Mouse (Mus musculus) stomach, postnatal 0 days (tissue): ENCODE data around the gene Kcnma1. TPM values are rescaled to one million over a fixed set of nuclear protein-coding genes. Genes with fewer than 3 reads are reported as not detected.
A peak's percentile ranks its signal among the peaks of the same experiment; 100 is the strongest.

Source experiments
- ATAC-seq: fragments of 200-750 bp; cut with Nextera tagmentation; 2 replicates; pipeline ENCODE4 v1.8.0; 2017; ENCODE audit not compliant: low FRiP score, low TSS enrichment
- DNase-seq: peaks from one replicate; pipeline ENCODE4 v3.0.0-alpha.2; 2016; ENCODE audit warnings: low spot score
- H3K27ac ChIP-seq: fragments of 300-500 bp; sonication (generic); replicated peaks from 2 replicates; pipeline ENCODE4 v1.5.1; 2014; ENCODE audit warnings: mild to moderate bottlenecking, control low read depth
- H3K27me3 ChIP-seq: fragments of 300-500 bp; sonication (generic); 2 replicates; pipeline ENCODE4 v1.6.1; 2014; ENCODE audit warnings: low read length; ENCODE audit not compliant: control insufficient read depth, insufficient read depth
- H3K36me3 ChIP-seq: fragments of 300-500 bp; sonication (generic); 2 replicates; pipeline ENCODE4 v1.6.1; 2014; ENCODE audit warnings: low read length, mixed read lengths; ENCODE audit not compliant: control insufficient read depth, insufficient read depth
- H3K4me1 ChIP-seq: fragments of 300-500 bp; sonication (generic); replicated peaks from 2 replicates; pipeline ENCODE4 v1.6.1; 2014; ENCODE audit warnings: antibody characterized with exemption; ENCODE audit not compliant: control insufficient read depth, insufficient read depth
- H3K4me2 ChIP-seq: fragments of 300-500 bp; sonication (generic); replicated peaks from 2 replicates; pipeline ENCODE4 v1.6.1; 2014; ENCODE audit warnings: low read depth, mild to moderate bottlenecking, control low read depth, moderate library complexity
- H3K4me3 ChIP-seq: fragments of 300-500 bp; sonication (generic); 2 replicates; pipeline ENCODE4 v1.5.1; 2014; ENCODE audit warnings: low read depth, low read length, control low read depth
- H3K9ac ChIP-seq: fragments of 300-500 bp; sonication (generic); 2 replicates; pipeline ENCODE4 v1.6.1; 2014; ENCODE audit warnings: mild to moderate bottlenecking, low read length, control low read depth, mixed read lengths
- H3K9me3 ChIP-seq: fragments of 300-500 bp; sonication (generic); 2 replicates; pipeline ENCODE4 v1.6.1; 2016; ENCODE audit warnings: low read length; ENCODE audit not compliant: control insufficient read depth
- CTCF ChIP-seq: IDR thresholded peaks from 2 replicates; pipeline ENCODE4 v1.5.1; 2016; ENCODE audit warnings: antibody characterized with exemption, low read depth, mild to moderate bottlenecking, moderate library complexity
- EP300 ChIP-seq: optimal IDR thresholded peaks from 2 replicates; pipeline ENCODE3; 2016; ENCODE audit warnings: antibody characterized with exemption
- WGBS: fragments of 180-500 bp; shearing (Covaris S2); extraction: QIAGEN DNeasy Blood & Tissue Kit; methylation state at CpG from one replicate; pipeline ENCODE4 v1.1.7; 2014; 5-methylcytosine and 5-hydroxymethylcytosine counted together
- polyA plus RNA-seq: library from polyadenylated mRNA; unstranded; fragments of >200 nt; fragmentation: Nextera tagmentation; extraction: Ambion mirVana; gene quantifications from 2 replicates; pipeline ENCODE4 v1.2.1, GENCODE M21; 2015

Kcnma1 gene
- polyA plus RNA-seq, 1 experiment from 2014 or later = 13.3 TPM

DNA sequence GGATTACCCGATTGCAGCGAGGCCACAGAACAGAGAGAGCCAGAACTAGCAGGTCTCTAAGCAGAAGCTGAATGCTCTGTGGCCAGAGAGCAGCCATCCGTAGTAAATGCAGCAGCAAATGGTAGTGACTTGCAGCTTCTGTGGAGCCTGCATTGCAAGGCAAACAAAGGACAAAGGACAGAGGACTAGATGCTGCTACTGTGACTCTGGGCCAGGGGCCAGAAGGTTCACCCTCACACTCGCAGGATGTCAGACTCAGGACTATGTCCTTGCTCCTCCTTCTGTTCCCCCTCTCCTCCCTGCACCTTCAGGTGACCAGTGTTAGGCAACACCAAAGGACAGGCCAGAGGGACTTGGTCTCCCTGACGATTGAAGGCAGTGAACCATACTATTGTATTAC lies 183.0 kb downstream of the Kcnma1 start:
- H3K4me1 ChIP-seq = no peaks in the 10 kb centered on the region
- no peak overlapping the region for H3K27ac ChIP-seq
- H3K27me3 ChIP-seq = no peaks in the 10 kb centered on the region
- no peak overlapping the region for H3K4me3 ChIP-seq
- H3K9me3 ChIP-seq = no peaks in the 10 kb centered on the region
- DNase-seq (no peak), ATAC-seq (no peak)
- WGBS = 61% methylated on average over 5 of the region's 5 CpGs
- H3K4me2 ChIP-seq = no peak overlapping the region
- no peak overlapping the region for H3K9ac ChIP-seq
- H3K36me3 ChIP-seq = no peaks in the 10 kb centered on the region
- no peak for TF ChIP-seq EP300
- TF ChIP-seq CTCF = no peak

DNA sequence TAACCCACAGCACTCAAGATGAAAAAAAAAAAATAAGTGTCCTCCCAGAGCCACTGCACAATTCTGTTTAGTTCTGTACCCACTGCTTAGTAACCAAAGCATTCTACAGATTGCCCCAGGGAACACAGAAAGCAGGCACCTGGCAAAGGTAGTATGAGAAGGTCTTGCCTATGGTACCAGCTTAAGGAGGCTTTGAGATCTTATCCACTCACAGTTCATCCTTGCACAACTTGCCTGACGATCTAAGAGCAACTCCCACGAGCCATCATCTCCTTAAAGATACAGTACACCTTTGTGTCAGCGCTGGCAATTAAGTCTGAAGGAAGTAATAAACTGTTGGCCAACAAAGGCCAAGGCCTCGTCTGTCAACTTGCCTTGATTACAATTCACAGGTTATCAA lies 184.0 kb downstream of the Kcnma1 start:
- H3K27ac ChIP-seq = no peak overlapping the region
- no peaks in the 10 kb centered on the region for H3K27me3 ChIP-seq
- TF ChIP-seq EP300 (no peak), CTCF (no peak)
- H3K9me3 ChIP-seq = no peaks in the 10 kb centered on the region
- H3K36me3 ChIP-seq = no peaks in the 10 kb centered on the region
- no peak overlapping the region for H3K4me2 ChIP-seq
- DNase-seq = no peak
- H3K4me1 ChIP-seq = no peaks in the 10 kb centered on the region
- H3K9ac ChIP-seq = no peak overlapping the region
- H3K4me3 ChIP-seq = no peak overlapping the region
- ATAC-seq = no peak
- whole genome bisulfite sequencing = 42% methylated on average over 4 of the region's 4 CpGs

DNA sequence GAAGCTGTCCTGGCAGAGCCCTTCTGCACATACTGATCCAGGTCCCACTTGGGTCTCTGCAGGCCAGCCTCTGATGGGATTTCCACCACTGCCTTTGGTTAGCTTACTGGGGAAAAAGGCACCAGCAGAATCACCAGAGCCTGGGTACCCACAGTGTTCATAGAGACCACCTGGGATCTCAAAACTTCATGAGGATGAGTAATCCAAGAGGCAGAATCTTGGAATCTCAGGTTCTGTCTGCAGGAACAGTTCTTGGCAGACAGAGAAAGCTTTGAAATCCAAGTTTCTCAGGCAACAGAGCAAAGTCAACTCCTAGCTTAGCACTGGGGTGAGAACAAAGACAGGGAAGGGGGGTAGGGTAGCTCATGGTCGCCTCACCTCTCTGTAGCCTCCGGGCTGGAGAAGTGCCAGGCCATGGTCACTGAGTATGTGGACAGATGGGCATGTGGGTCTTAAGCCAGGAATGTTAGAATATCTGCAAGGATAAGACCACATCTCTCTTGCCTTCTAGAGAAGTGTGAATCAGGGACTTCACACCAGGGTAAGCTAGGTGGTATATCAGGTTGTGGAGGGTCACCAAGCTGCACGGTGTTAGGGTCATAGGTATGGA lies 185.5 kb downstream of the Kcnma1 start:
- Histone ChIP-seq H3K4me3 (no peak overlapping the region), H3K4me1 (no peaks in the 10 kb centered on the region), H3K4me2 (no peak overlapping the region), H3K36me3 (no peaks in the 10 kb centered on the region), H3K9me3 (no peaks in the 10 kb centered on the region), H3K9ac (no peak overlapping the region), H3K27ac (no peak overlapping the region), H3K27me3 (no peaks in the 10 kb centered on the region)
- WGBS = 80% methylated on average over 3 of the region's 3 CpGs
- ATAC-seq (no peak), DNase-seq (no peak)
- TF ChIP-seq CTCF = no peak

DNA sequence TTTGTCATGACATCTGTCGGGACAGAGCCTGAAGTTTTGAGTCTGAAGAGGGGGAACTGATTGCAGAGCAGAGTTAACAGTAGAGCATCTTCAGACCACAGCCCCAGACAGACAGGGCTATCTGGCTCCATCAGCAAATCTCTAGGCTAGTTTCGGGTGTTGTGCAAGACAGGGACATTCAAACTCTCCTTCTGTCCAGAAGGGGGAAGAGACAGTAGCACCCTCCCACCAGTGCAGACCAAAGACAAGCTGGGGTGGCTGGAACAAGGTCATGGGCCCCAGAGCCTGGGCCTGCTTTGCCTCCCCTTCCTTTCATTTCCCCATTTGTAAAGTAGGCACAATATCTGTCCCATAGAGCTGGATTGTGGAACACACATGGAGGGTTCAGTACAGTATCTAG lies 189.4 kb downstream of the Kcnma1 start:
- DNase-seq = no peak
- Histone ChIP-seq H3K4me2 (no peak overlapping the region), H3K27me3 (no peaks in the 10 kb centered on the region), H3K4me1 (no peaks in the 10 kb centered on the region), H3K27ac (no peak overlapping the region), H3K9ac (no peak overlapping the region), H3K9me3 (no peaks in the 10 kb centered on the region), H3K4me3 (no peak overlapping the region), H3K36me3 (no peaks in the 10 kb centered on the region)
- TF ChIP-seq EP300 (no peak), CTCF (no peak)
- ATAC-seq = no peak
- 83% methylated on average over 2 of the region's 2 CpGs for WGBS

DNA sequence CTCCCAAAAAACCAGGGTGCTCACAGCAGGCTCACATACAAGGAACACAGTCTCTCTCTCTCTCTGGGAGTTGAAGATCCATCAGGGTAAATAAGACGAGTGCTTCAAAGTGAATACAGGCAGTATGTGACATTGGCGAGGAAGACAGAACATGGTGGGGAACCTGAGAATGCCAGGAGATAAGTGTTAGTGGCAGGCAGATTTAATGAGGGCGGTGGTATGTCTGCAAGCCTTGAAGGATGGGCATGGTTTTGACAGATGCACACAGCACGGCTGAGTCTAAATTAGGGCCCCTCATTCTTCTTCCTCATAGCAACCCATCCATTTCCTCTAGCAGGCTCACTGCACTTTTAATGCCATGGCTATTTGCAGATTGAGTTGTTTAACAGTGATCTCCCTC lies 190.0 kb downstream of the Kcnma1 start:
- H3K27ac ChIP-seq = no peak overlapping the region
- H3K4me3 ChIP-seq = no peak overlapping the region
- no peak for ATAC-seq
- no peak for TF ChIP-seq EP300
- TF ChIP-seq CTCF = no peak
- no peaks in the 10 kb centered on the region for H3K4me1 ChIP-seq
- H3K36me3 ChIP-seq = no peaks in the 10 kb centered on the region
- H3K9ac ChIP-seq = no peak overlapping the region
- no peaks in the 10 kb centered on the region for H3K27me3 ChIP-seq
- H3K9me3 ChIP-seq = no peaks in the 10 kb centered on the region
- no peak overlapping the region for H3K4me2 ChIP-seq
- WGBS = 40% methylated on average over 4 of the region's 4 CpGs
- no peak for DNase-seq

DNA sequence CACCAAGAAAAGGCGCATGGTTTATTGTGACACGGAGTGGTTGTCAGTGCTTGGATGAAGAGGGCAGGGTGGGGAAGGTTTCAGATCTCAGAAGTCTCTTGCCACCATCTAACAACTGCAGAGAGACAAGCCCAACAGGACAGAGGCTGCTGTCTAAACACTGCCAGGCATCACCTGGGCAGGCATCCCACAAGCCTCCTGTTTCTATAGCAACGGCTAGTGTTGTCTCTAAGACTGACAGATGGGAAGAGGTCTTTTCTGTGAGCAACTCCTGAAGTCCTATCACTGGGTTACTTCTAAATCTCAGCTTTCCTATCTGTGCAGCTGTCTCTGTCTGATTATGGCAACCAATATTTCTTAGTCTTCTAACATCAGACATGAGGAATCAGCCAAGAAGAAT lies 196.7 kb downstream of the Kcnma1 start:
- ATAC-seq = no peak
- no peaks in the 10 kb centered on the region for H3K27me3 ChIP-seq
- DNase-seq = no peak
- H3K27ac ChIP-seq = peak overlapping the region; percentile 49
- H3K9me3 ChIP-seq = no peaks in the 10 kb centered on the region
- H3K4me3 ChIP-seq = no peak overlapping the region
- WGBS = 75% methylated on average over 3 of the region's 3 CpGs
- TF ChIP-seq CTCF = no peak
- TF ChIP-seq EP300 = no peak
- H3K9ac ChIP-seq = no peak overlapping the region
- no peaks in the 10 kb centered on the region for H3K36me3 ChIP-seq
- H3K4me2 ChIP-seq = no peak overlapping the region
- no peaks in the 10 kb centered on the region for H3K4me1 ChIP-seq
